Mouse (Mus musculus) embryonic facial prominence, embryonic 14.5 days (tissue): ENCODE measurements around the gene Prkch. TPM values are rescaled to one million over a fixed set of nuclear protein-coding genes. Genes with fewer than 3 reads are reported as not detected.

Experiments used
- polyA plus RNA-seq: library from polyadenylated mRNA; unstranded; fragments of >200 nt; fragmentation: Nextera tagmentation; extraction: Ambion mirVana; gene quantifications from 2 replicates; pipeline ENCODE4 v1.2.1, GENCODE M21; 2014

Prkch gene
- polyA plus RNA-seq, 1 experiment from 2014 or later: 13.6 TPM

Other genes starting within 250 kb of the Prkch start
- gene Tmem30b, start 38.4 kb upstream of the Prkch start, polyA plus RNA-seq: 15.6 and 16.5 TPM in 2 replicates